8 mouse cellular contexts compared by ENCODE assay signal in genomic region chr14:122982571-122983225, GRCm38 (mm10). TPM values are rescaled to one million over a fixed set of nuclear protein-coding genes. Genes with fewer than 3 reads are reported as not detected.
DNase-seq lines count a peak whose midpoint lies in the region; ATAC-seq and TF ChIP-seq lines count a peak whose summit lies in the region.

No protein-coding gene starts in this region.

- H3K27ac ChIP-seq in embryonic facial prominence, embryonic 14.5 days (replicated peaks; ENCODE audit: low read depth, low read length) = peak overlapping the region; percentile 95
- H3K27ac ChIP-seq in heart, adult 2 months = peak overlapping the region; percentile 94
- H3K27ac ChIP-seq in limb, embryonic 13.5 days = peak overlapping the region; percentile 93
- peak overlapping the region; percentile 91 for H3K27ac ChIP-seq in midbrain, embryonic 16.5 days (ENCODE audit: low read length)

- intact Hi-C loops in heart, adult 2 months (cut with DNase I) = loop anchor here (2.0 to 10.0 kb wide), 4 partner anchors 70 to 878 kb away; partner anchors contain the start of genes Clybl, Ggact, Pcca and Tm9sf2

- H3K4me3 ChIP-seq in embryonic facial prominence, embryonic 14.5 days (ENCODE audit: low read depth, low read length) = peak overlapping the region; percentile 83
- H3K4me3 ChIP-seq in heart, adult 2 months = peak overlapping the region; percentile 74
- peak overlapping the region; percentile 82 for H3K4me3 ChIP-seq in limb, embryonic 13.5 days
- H3K4me3 ChIP-seq in midbrain, embryonic 16.5 days (ENCODE audit: low read depth, low read length) = peak overlapping the region; percentile 79

- peak; percentile 63 to 65 for DNase-seq in CD8-positive naive resting alpha-beta T cell, adult 2 months (ENCODE audit: low read depth in 2 of 2, low spot score in 2 of 2)
- DNase-seq in adrenal gland, postnatal 14 days = peak; percentile 90
- peak; percentile 61 for DNase-seq in embryonic facial prominence, embryonic 14.5 days (ENCODE audit: low spot score)
- peak; percentile 80 to 82 for DNase-seq in heart, adult 2 months
- DNase-seq in kidney, adult 18-20 months = peak; percentile 88
- peak; percentile 69 to 70 for DNase-seq in spleen, postnatal 36 days (ENCODE audit: low spot score in 2 of 2)

- 0 out of 2 replicates have a peak, but pooled peaks have one; percentile 9 for TF ChIP-seq CTCF in heart, adult 2 months (IDR thresholded peaks at IDR 0.05)

- 0 out of 2 replicates have a peak, but pooled peaks cover under 1% of the 10 kb centered on the region for H3K36me3 ChIP-seq in embryonic facial prominence, embryonic 14.5 days (ENCODE audit: control insufficient read depth, insufficient read depth, low read length)
- H3K36me3 ChIP-seq in heart, adult 2 months (ENCODE audit: control insufficient read depth, insufficient read depth, low read length) = no peaks in the 10 kb centered on the region
- H3K36me3 ChIP-seq in limb, embryonic 13.5 days = 0 out of 2 replicates have a peak, but pooled peaks cover under 1% of the 10 kb centered on the region
- no peaks in the 10 kb centered on the region for H3K36me3 ChIP-seq in midbrain, embryonic 16.5 days (ENCODE audit: control insufficient read depth, insufficient read depth, low read length)

- peak overlapping the region; percentile 92 for H3K4me2 ChIP-seq in embryonic facial prominence, embryonic 14.5 days (ENCODE audit: low read depth, low read length)
- peak overlapping the region; percentile 89 for H3K4me2 ChIP-seq in limb, embryonic 13.5 days (replicated peaks)
- H3K4me2 ChIP-seq in midbrain, embryonic 16.5 days (ENCODE audit: low read length) = peak overlapping the region; percentile 75

- TF ChIP-seq EP300 in heart, adult 2 months (IDR thresholded peaks at IDR 0.05; ENCODE audit: insufficient read depth, low read depth, low read length) = no peak

- no peaks in the 10 kb centered on the region for H3K27me3 ChIP-seq in embryonic facial prominence, embryonic 14.5 days (replicated peaks; ENCODE audit: control insufficient read depth, insufficient read depth, low read length)
- no peaks in the 10 kb centered on the region for H3K27me3 ChIP-seq in heart, adult 2 months (ENCODE audit: control insufficient read depth, insufficient read depth, low read length)
- no peaks in the 10 kb centered on the region for H3K27me3 ChIP-seq in limb, embryonic 13.5 days
- H3K27me3 ChIP-seq in midbrain, embryonic 16.5 days (ENCODE audit: control insufficient read depth, insufficient read depth, low read depth, low read length) = no peaks in the 10 kb centered on the region

- 0% methylated on average over 17 of the region's 63 CpGs for WGBS in embryonic facial prominence, embryonic 14.5 days
- under 1% methylated on average over 63 of the region's 63 CpGs for WGBS in heart, adult 2 months
- WGBS in limb, embryonic 13.5 days = under 1% methylated on average over 57 of the region's 63 CpGs
- under 1% methylated on average over 62 of the region's 63 CpGs for WGBS in midbrain, embryonic 16.5 days

- H3K4me1 ChIP-seq in embryonic facial prominence, embryonic 14.5 days (ENCODE audit: control insufficient read depth, insufficient read depth, low read length) = peaks cover 15% of the 10 kb centered on the region; the same call in 1 of the 2 replicates
- H3K4me1 ChIP-seq in heart, adult 2 months (ENCODE audit: control insufficient read depth, insufficient read depth, low read length) = peaks cover 2% of the 10 kb centered on the region; the same call in 1 of the 2 replicates
- H3K4me1 ChIP-seq in limb, embryonic 13.5 days = peaks cover 28% of the 10 kb centered on the region
- peaks cover 14% of the 10 kb centered on the region for H3K4me1 ChIP-seq in midbrain, embryonic 16.5 days (ENCODE audit: control insufficient read depth, insufficient read depth, low read length)

- peak overlapping the region; percentile 88 for H3K9ac ChIP-seq in embryonic facial prominence, embryonic 14.5 days (ENCODE audit: low read depth, low read length)
- H3K9ac ChIP-seq in heart, adult 2 months (ENCODE audit: low read depth, low read length) = peak overlapping the region; percentile 81
- peak overlapping the region; percentile 82 for H3K9ac ChIP-seq in limb, embryonic 13.5 days
- H3K9ac ChIP-seq in midbrain, embryonic 16.5 days (ENCODE audit: low read depth, low read length) = peak overlapping the region; percentile 86

- TF ChIP-seq POLR2A in heart, adult 2 months (IDR thresholded peaks at IDR 0.05; ENCODE audit: insufficient read depth, low read depth, low read length) = no peak

- no peaks in the 10 kb centered on the region for H3K79me2 ChIP-seq in heart, adult 2 months (replicated peaks; ENCODE audit: control insufficient read depth, insufficient read depth, low read length)

- no peaks in the 10 kb centered on the region for H3K9me3 ChIP-seq in embryonic facial prominence, embryonic 14.5 days (ENCODE audit: control insufficient read depth, low read length)
- H3K9me3 ChIP-seq in limb, embryonic 13.5 days = no peaks in the 10 kb centered on the region
- no peaks in the 10 kb centered on the region for H3K9me3 ChIP-seq in midbrain, embryonic 16.5 days (replicated peaks; ENCODE audit: control insufficient read depth, low read length, poor library complexity, severe bottlenecking)

- peak; percentile 89 for ATAC-seq in embryonic facial prominence, embryonic 14.5 days (ENCODE audit: low read depth)
- peak; percentile 27 for ATAC-seq in limb, embryonic 13.5 days (ENCODE audit: low FRiP score, low read depth)
- ATAC-seq in midbrain, embryonic 16.5 days = peak; percentile 69

RNA-seq across cellular contexts. Expression of gene Tmtc4, which starts 1.1 kb away (rescaled TPM):
- 18.0 and 23.0 TPM in 2 replicates for total RNA-seq in adrenal gland, postnatal 14 days (2021)
- 26.2 and 34.6 TPM in 2 replicates for polyA plus RNA-seq in embryonic facial prominence, embryonic 14.5 days (2014; fragmentation: Nextera tagmentation; extraction: Ambion mirVana)
- total RNA-seq in heart, adult 2 months (2021) = 10 to 100 TPM in 1 of 2 experiments, 1 to 10 TPM in 1; 7.3 to 10.2 TPM
- 5.7 and 11.5 TPM in 2 replicates for polyA plus RNA-seq in heart, adult 2 months (2012; rRNA removed)
- 24.5 and 27.3 TPM in 2 replicates for polyA plus RNA-seq in limb, embryonic 13.5 days (2015; fragmentation: Nextera tagmentation; extraction: Ambion mirVana)
- 48.0 and 48.9 TPM in 2 replicates for polyA plus RNA-seq in midbrain, embryonic 16.5 days (2015; fragmentation: Nextera tagmentation; extraction: Ambion mirVana)

Comparison
In these comparisons a context has a peak if more than half of its experiments do, and no peak if none do; other contexts are left out.
1. Peak in every context shown above with its lines: DNase-seq, ATAC-seq, H3K4me3 ChIP-seq and H3K27ac ChIP-seq.
2. ATAC-seq: peak in every context shown above with its lines; median percentile 89 in embryonic facial prominence, embryonic 14.5 days; 69 in midbrain, embryonic 16.5 days; 27 in limb, embryonic 13.5 days.